Mouse (Mus musculus) C2C12 (cell line): ENCODE measurements around the gene Acer3. TPM values are rescaled to one million over a fixed set of nuclear protein-coding genes. Genes with fewer than 3 reads are reported as not detected.

ENCODE experiments used
- H3K27me3 ChIP-seq: one replicate; pipeline ENCODE4 v1.6.1; 2011; ENCODE audit not compliant: control insufficient read depth, insufficient read depth, insufficient read length
- H3K36me3 ChIP-seq: one replicate; pipeline ENCODE4 v1.6.1; 2011; ENCODE audit not compliant: control insufficient read depth, insufficient read depth
- H3K4me3 ChIP-seq: one replicate; pipeline ENCODE4 v1.5.1; 2011; ENCODE audit warnings: mild to moderate bottlenecking, control low read depth; ENCODE audit not compliant: poor library complexity, insufficient read depth, severe bottlenecking
- H3K79me2 ChIP-seq: one replicate; pipeline ENCODE4 v1.6.1; 2011; ENCODE audit not compliant: control insufficient read depth, insufficient read depth
- H3K79me3 ChIP-seq: one replicate; pipeline ENCODE4 v1.6.1; 2011; ENCODE audit warnings: low read depth, control low read depth
- H3ac ChIP-seq: one replicate; pipeline ENCODE3; 2011; ENCODE audit warnings: low read depth; ENCODE audit not compliant: control insufficient read depth, insufficient read length
- CEBPB ChIP-seq: IDR thresholded peaks from one replicate; pipeline ENCODE4 v1.6.1; 2011; ENCODE audit warnings: low read depth, mild to moderate bottlenecking, control low read depth, moderate library complexity
- CTCF ChIP-seq: IDR thresholded peaks from one replicate; pipeline ENCODE4 v1.5.1; 2011; ENCODE audit not compliant: control insufficient read depth, insufficient read depth, insufficient read length
- FOSL1 ChIP-seq: IDR thresholded peaks from one replicate; pipeline ENCODE4 v1.8.0; 2011; ENCODE audit warnings: mild to moderate bottlenecking, low read length; ENCODE audit not compliant: poor library complexity, insufficient read depth, severe bottlenecking
- MAX ChIP-seq: IDR thresholded peaks from one replicate; pipeline ENCODE4 v1.6.1; 2011; ENCODE audit warnings: mild to moderate bottlenecking, control low read depth
- MYOD1 ChIP-seq: IDR thresholded peaks from one replicate; pipeline ENCODE4 v1.6.1; 2011; ENCODE audit warnings: low read depth; ENCODE audit not compliant: control insufficient read depth, insufficient read length
- MYOG ChIP-seq: IDR thresholded peaks from one replicate; pipeline ENCODE4 v1.6.1; 2011; ENCODE audit not compliant: control insufficient read depth, insufficient read length; ENCODE audit errors: extremely low read depth
- USF1 ChIP-seq: IDR thresholded peaks from one replicate; pipeline ENCODE4 v1.6.1; 2011; ENCODE audit warnings: low read depth, mild to moderate bottlenecking, control low read depth, moderate library complexity
- polyA plus RNA-seq: library from polyadenylated mRNA; unstranded; fragments of >200 nt; fragmentation: generic; extraction: Trizol; gene quantifications from one replicate; pipeline ENCODE4 v1.2.1, GENCODE M21; 2012; ENCODE audit warnings: missing spikeins

The Acer3 gene
- polyA plus RNA-seq, 1 experiment, result 7.6 TPM

- Histone ChIP-seq H3K36me3 (no peaks in the 10 kb centered on the region), H3K4me3 (no peak overlapping the region), H3ac (no peak overlapping the region), H3K27me3 (peaks cover 41% of the 10 kb centered on the region), H3K79me2 (no peaks in the 10 kb centered on the region), H3K79me3 (no peaks in the 10 kb centered on the region)
- TF ChIP-seq CEBPB (no peak), USF1 (no peak), CTCF (no peak), MYOG (no peak)
These were observed 126.8 kb downstream of the Acer3 start for GRCm38 (mm10) chr7:98194026-98194792.

GRCm38 (mm10) chr7:98193515-98194025 lies 127.4 kb downstream of the Acer3 start:
- TF ChIP-seq CTCF (no peak), CEBPB (no peak), MYOD1 (no peak), FOSL1 (no peak), USF1 (no peak), MYOG (no peak), MAX (no peak)
- H3K27me3 ChIP-seq, result peaks cover 38% of the 10 kb centered on the region
- no peak overlapping the region for H3ac ChIP-seq
- no peaks in the 10 kb centered on the region for H3K79me3 ChIP-seq
- no peak overlapping the region for H3K4me3 ChIP-seq
- H3K36me3 ChIP-seq, result no peaks in the 10 kb centered on the region
- no peaks in the 10 kb centered on the region for H3K79me2 ChIP-seq

- H3K79me3 ChIP-seq, result no peaks in the 10 kb centered on the region
- H3K4me3 ChIP-seq, result no peak overlapping the region
- no peaks in the 10 kb centered on the region for H3K36me3 ChIP-seq
- H3K27me3 ChIP-seq, result peaks cover 33% of the 10 kb centered on the region
- peak; percentile 24 for TF ChIP-seq CTCF
- no peak for TF ChIP-seq CEBPB
- TF ChIP-seq MAX, result no peak
- H3ac ChIP-seq, result no peak overlapping the region
- H3K79me2 ChIP-seq, result no peaks in the 10 kb centered on the region
These were observed 129.3 kb downstream of the Acer3 start for GRCm38 (mm10) chr7:98191571-98192250.

GRCm38 (mm10) chr7:98190578-98190977 lies 130.4 kb downstream of the Acer3 start:
- Histone ChIP-seq H3ac (no peak overlapping the region), H3K36me3 (no peaks in the 10 kb centered on the region), H3K4me3 (no peak overlapping the region), H3K27me3 (peaks cover 25% of the 10 kb centered on the region), H3K79me3 (no peaks in the 10 kb centered on the region), H3K79me2 (no peaks in the 10 kb centered on the region)
- TF ChIP-seq CTCF (no peak), MYOD1 (no peak), USF1 (no peak), MYOG (no peak), FOSL1 (no peak)

- Histone ChIP-seq H3ac (no peak overlapping the region), H3K79me3 (no peaks in the 10 kb centered on the region), H3K36me3 (no peaks in the 10 kb centered on the region), H3K79me2 (no peaks in the 10 kb centered on the region), H3K27me3 (peaks cover 18% of the 10 kb centered on the region), H3K4me3 (no peak overlapping the region)
- TF ChIP-seq MAX (no peak), MYOG (no peak), USF1 (no peak), MYOD1 (no peak), CEBPB (no peak), FOSL1 (no peak)
These were observed 131.3 kb downstream of the Acer3 start for GRCm38 (mm10) chr7:98189745-98190144.

- TF ChIP-seq MAX (no peak), CEBPB (no peak), FOSL1 (no peak), MYOG (no peak), MYOD1 (no peak), CTCF (no peak), USF1 (no peak)
- H3K27me3 ChIP-seq, result peaks cover 8% of the 10 kb centered on the region
- no peaks in the 10 kb centered on the region for H3K79me3 ChIP-seq
- no peak overlapping the region for H3ac ChIP-seq
- H3K4me3 ChIP-seq, result no peak overlapping the region
- H3K36me3 ChIP-seq, result no peaks in the 10 kb centered on the region
- no peaks in the 10 kb centered on the region for H3K79me2 ChIP-seq
These were observed 132.3 kb downstream of the Acer3 start for GRCm38 (mm10) chr7:98188680-98189079.
